Mouse (Mus musculus): ENCODE data around the gene Gm40193. TPM values are rescaled to one million over a fixed set of nuclear protein-coding genes. Genes with fewer than 3 reads are reported as not detected.
A peak's percentile ranks its signal among the peaks of the same experiment; 100 is the strongest.

The Gm40193 gene
- polyA plus RNA-seq, 1 experiment = not detected

DNA sequence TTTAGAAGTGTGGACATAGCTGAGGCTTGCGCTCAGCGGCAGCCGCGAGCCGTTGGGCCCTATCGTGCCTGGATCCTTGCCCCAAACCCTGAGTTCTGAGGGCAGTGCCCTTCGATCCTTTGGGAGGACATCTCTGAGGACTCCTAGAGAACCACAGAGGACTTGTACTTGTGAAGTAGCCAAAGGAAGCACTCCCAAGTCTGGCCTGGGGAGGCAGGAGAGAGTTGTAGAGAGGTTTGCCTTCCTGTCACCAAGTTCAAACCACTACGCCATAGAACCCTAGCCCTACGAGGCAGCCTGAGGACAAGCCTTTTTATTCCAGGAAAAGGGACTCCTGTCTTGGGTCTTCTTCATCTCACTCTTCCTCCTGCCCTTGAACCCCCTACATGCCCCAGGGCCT, 24.8 kb upstream of the Gm40193 start:
- Histone ChIP-seq H3K4me3 (ENCODE audit: low read depth, low read length) (no peak overlapping the region), H3K36me3 (ENCODE audit: control insufficient read depth, insufficient read depth, low read length, poor library complexity, severe bottlenecking) (no peaks in the 10 kb centered on the region), H3K27ac (ENCODE audit: insufficient read depth, low read length) (no peak overlapping the region), H3K4me1 (ENCODE audit: control insufficient read depth, insufficient read depth, low read length) (no peaks in the 10 kb centered on the region), H3K9me3 (replicated peaks; ENCODE audit: control insufficient read depth, insufficient read depth, low read length, poor library complexity, severe bottlenecking) (no peaks in the 10 kb centered on the region), H3K27me3 (ENCODE audit: control insufficient read depth, insufficient read depth, low read length, poor library complexity, severe bottlenecking) (no peaks in the 10 kb centered on the region), H3K9ac (ENCODE audit: low read depth, poor library complexity, severe bottlenecking) (no peak overlapping the region)
- TF ChIP-seq CTCF (IDR thresholded peaks at IDR 0.05; ENCODE audit: low read depth, low read length) = no peak
- TF ChIP-seq EP300 (IDR thresholded peaks at IDR 0.05; ENCODE audit: insufficient read depth, low read depth, low read length) = no peak

DNA sequence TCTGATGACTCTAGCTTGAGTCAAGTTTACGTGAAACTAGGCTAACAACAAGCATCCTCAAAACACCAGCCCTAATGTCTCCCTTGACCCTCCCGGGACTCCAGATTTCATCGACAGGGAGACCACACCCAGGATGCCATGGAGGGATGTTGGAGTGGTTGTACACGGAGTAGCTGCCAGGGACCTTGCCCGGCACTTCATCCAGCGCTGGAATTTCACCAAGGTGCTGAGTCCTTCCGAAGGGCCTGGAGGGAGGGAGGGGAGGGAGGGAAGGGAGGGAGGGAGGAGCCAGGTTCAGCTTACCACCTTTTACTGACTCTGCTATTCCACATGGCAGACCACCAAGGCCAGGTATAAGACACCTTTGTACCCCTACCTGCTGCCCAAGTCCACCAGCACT, 21.2 kb upstream of the Gm40193 start:
- Histone ChIP-seq H3K9ac (ENCODE audit: low read depth, poor library complexity, severe bottlenecking) (no peak overlapping the region), H3K27me3 (ENCODE audit: control insufficient read depth, insufficient read depth, low read length, poor library complexity, severe bottlenecking) (no peaks in the 10 kb centered on the region), H3K4me1 (ENCODE audit: control insufficient read depth, insufficient read depth, low read length) (no peaks in the 10 kb centered on the region), H3K4me3 (ENCODE audit: low read depth, low read length) (no peak overlapping the region), H3K36me3 (ENCODE audit: control insufficient read depth, insufficient read depth, low read length, poor library complexity, severe bottlenecking) (no peaks in the 10 kb centered on the region), H3K9me3 (replicated peaks; ENCODE audit: control insufficient read depth, insufficient read depth, low read length, poor library complexity, severe bottlenecking) (no peaks in the 10 kb centered on the region), H3K27ac (ENCODE audit: insufficient read depth, low read length) (no peak overlapping the region)
- TF ChIP-seq POLR2A (IDR thresholded peaks at IDR 0.05; ENCODE audit: insufficient read depth, low read length) (no peak), EP300 (IDR thresholded peaks at IDR 0.05; ENCODE audit: insufficient read depth, low read depth, low read length) (no peak)

DNA sequence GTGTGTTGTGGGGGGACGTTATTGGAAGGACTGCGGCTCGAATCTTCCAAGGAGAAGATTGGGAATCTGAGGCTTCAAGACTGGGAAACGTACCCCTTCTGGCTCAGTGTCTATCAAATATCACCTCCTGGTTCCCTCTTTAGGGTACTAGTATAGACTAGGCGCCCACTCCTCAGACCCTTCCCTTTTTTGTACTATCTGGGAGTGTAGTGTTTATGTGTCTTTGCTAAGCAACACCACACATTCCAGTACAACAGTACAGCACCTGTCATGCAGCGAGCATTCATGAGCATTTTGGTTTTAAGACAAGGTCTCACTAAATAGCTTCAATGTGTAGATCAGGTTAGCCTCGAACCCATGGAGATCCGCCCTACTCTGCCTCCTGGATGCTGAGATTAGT, 18.8 kb upstream of the Gm40193 start:
- no peaks in the 10 kb centered on the region for H3K36me3 ChIP-seq (ENCODE audit: control insufficient read depth, insufficient read depth, low read length, poor library complexity, severe bottlenecking)
- no peaks in the 10 kb centered on the region for H3K9me3 ChIP-seq (replicated peaks; ENCODE audit: control insufficient read depth, insufficient read depth, low read length, poor library complexity, severe bottlenecking)
- no peak overlapping the region for H3K27ac ChIP-seq (ENCODE audit: insufficient read depth, low read length)
- no peaks in the 10 kb centered on the region for H3K27me3 ChIP-seq (ENCODE audit: control insufficient read depth, insufficient read depth, low read length, poor library complexity, severe bottlenecking)
- no peaks in the 10 kb centered on the region for H3K4me1 ChIP-seq (ENCODE audit: control insufficient read depth, insufficient read depth, low read length)
- TF ChIP-seq POLR2A (IDR thresholded peaks at IDR 0.05; ENCODE audit: insufficient read depth, low read length) (no peak), EP300 (IDR thresholded peaks at IDR 0.05; ENCODE audit: insufficient read depth, low read depth, low read length) (no peak), CTCF (IDR thresholded peaks at IDR 0.05; ENCODE audit: low read depth, low read length) (no peak)
- H3K4me3 ChIP-seq (ENCODE audit: low read depth, low read length) = no peak overlapping the region
- H3K9ac ChIP-seq (ENCODE audit: low read depth, poor library complexity, severe bottlenecking) = no peak overlapping the region

DNA sequence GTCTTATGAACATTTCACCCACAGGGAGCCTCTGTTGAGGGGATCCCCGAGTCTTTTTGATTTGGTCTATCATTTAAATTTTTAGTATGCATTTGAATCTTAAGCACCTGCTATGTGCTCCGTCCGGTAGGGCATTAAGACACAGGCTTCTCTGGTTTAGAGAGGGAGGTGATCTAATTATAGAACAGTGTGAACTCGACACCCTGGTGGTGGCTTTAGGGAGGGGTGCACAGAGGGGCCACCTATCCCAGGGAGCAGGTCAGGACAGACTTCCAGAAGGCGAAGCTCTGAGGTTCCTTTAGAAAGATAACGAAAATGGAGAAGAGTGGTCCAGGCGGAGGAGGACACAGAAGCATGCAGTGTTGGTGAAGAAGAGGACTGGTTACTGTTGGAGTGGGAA, 11.8 kb upstream of the Gm40193 start:
- Histone ChIP-seq H3K9ac (ENCODE audit: low read depth, poor library complexity, severe bottlenecking) (no peak overlapping the region), H3K4me3 (ENCODE audit: low read depth, low read length) (no peak overlapping the region), H3K4me1 (ENCODE audit: control insufficient read depth, insufficient read depth, low read length) (no peaks in the 10 kb centered on the region), H3K9me3 (replicated peaks; ENCODE audit: control insufficient read depth, insufficient read depth, low read length, poor library complexity, severe bottlenecking) (no peaks in the 10 kb centered on the region), H3K27ac (ENCODE audit: insufficient read depth, low read length) (no peak overlapping the region), H3K36me3 (ENCODE audit: control insufficient read depth, insufficient read depth, low read length, poor library complexity, severe bottlenecking) (no peaks in the 10 kb centered on the region), H3K27me3 (ENCODE audit: control insufficient read depth, insufficient read depth, low read length, poor library complexity, severe bottlenecking) (no peaks in the 10 kb centered on the region)
- TF ChIP-seq EP300 (IDR thresholded peaks at IDR 0.05; ENCODE audit: insufficient read depth, low read depth, low read length) (no peak), POLR2A (IDR thresholded peaks at IDR 0.05; ENCODE audit: insufficient read depth, low read length) (no peak), CTCF (IDR thresholded peaks at IDR 0.05; ENCODE audit: low read depth, low read length) (no peak)

DNA sequence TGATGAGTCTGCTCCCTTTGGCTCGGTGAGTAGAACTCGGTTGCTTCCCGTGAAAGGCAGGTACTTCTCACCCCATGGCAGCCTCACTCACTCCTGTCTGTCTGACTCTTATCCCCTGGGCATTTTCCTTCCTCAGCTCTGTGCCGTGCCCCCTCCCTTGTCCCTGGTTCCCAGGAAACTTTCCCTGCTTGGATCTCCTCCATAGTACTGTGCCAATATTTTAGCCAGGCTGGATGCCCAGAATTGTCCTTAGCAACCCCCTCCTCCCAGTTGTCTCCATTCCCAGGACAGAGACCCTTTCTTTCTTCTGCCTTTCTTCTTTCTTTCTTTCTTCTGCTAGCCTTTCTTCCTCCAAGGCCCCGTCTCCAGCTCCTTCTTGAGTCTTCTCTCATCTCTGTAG, 8.7 kb upstream of the Gm40193 start:
- Histone ChIP-seq H3K4me1 (ENCODE audit: control insufficient read depth, insufficient read depth, low read length) (no peaks in the 10 kb centered on the region), H3K27ac (ENCODE audit: insufficient read depth, low read length) (no peak overlapping the region), H3K36me3 (ENCODE audit: control insufficient read depth, insufficient read depth, low read length, poor library complexity, severe bottlenecking) (no peaks in the 10 kb centered on the region), H3K9ac (ENCODE audit: low read depth, poor library complexity, severe bottlenecking) (no peak overlapping the region), H3K27me3 (ENCODE audit: control insufficient read depth, insufficient read depth, low read length, poor library complexity, severe bottlenecking) (no peaks in the 10 kb centered on the region), H3K9me3 (replicated peaks; ENCODE audit: control insufficient read depth, insufficient read depth, low read length, poor library complexity, severe bottlenecking) (no peaks in the 10 kb centered on the region), H3K4me3 (ENCODE audit: low read depth, low read length) (no peak overlapping the region)
- TF ChIP-seq POLR2A (IDR thresholded peaks at IDR 0.05; ENCODE audit: insufficient read depth, low read length) (no peak), CTCF (IDR thresholded peaks at IDR 0.05; ENCODE audit: low read depth, low read length) (no peak), EP300 (IDR thresholded peaks at IDR 0.05; ENCODE audit: insufficient read depth, low read depth, low read length) (no peak)

DNA sequence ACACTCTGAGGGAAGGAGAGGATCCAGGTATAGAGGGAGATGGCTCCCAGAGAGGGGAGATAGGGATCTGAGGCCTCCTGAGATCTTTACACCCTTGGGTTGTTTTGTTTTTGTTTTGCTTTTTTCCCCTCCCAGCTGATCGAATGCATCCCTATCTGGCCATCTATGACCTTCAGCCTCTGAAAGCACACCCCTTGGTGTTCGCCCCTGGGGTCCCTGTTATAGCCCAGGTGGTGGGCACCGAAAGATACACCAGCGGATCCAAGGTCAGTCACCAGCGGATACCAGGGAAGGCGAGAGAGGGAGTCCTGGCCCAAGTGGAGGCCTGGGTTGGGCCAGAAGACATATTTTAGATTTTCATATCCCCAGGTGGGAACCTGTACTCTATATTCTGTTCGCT, 8.2 kb upstream of the Gm40193 start:
- H3K36me3 ChIP-seq (ENCODE audit: control insufficient read depth, insufficient read depth, low read length, poor library complexity, severe bottlenecking) = no peaks in the 10 kb centered on the region

More for the DNA sequence above, 8.2 kb upstream of the Gm40193 start:
- H3K27me3 ChIP-seq (ENCODE audit: control insufficient read depth, insufficient read depth, low read length, poor library complexity, severe bottlenecking) = no peaks in the 10 kb centered on the region
- no peak overlapping the region for H3K27ac ChIP-seq (ENCODE audit: insufficient read depth, low read length)
- H3K4me1 ChIP-seq (ENCODE audit: control insufficient read depth, insufficient read depth, low read length) = no peaks in the 10 kb centered on the region
- TF ChIP-seq EP300 (IDR thresholded peaks at IDR 0.05; ENCODE audit: insufficient read depth, low read depth, low read length) (no peak), CTCF (IDR thresholded peaks at IDR 0.05; ENCODE audit: low read depth, low read length) (no peak), POLR2A (IDR thresholded peaks at IDR 0.05; ENCODE audit: insufficient read depth, low read length) (no peak)
- peak overlapping the region; percentile 65; the same call in 1 of the 2 replicates for H3K9ac ChIP-seq (ENCODE audit: low read depth, poor library complexity, severe bottlenecking)
- H3K4me3 ChIP-seq (ENCODE audit: low read depth, low read length) = peak overlapping the region; percentile 78; the same call in 1 of the 2 replicates
- H3K9me3 ChIP-seq (replicated peaks; ENCODE audit: control insufficient read depth, insufficient read depth, low read length, poor library complexity, severe bottlenecking) = no peaks in the 10 kb centered on the region
